Mouse (Mus musculus) kidney, postnatal 0 days (tissue): ENCODE results near the gene Rps6kc1. TPM values are rescaled to one million over a fixed set of nuclear protein-coding genes. Genes with fewer than 3 reads are reported as not detected.

Source experiments
- ATAC-seq: fragments of 200-750 bp; cut with Nextera tagmentation; replicated peaks from 2 replicates; pipeline ENCODE4 v1.8.0; 2017; ENCODE audit warnings: low read depth, moderate number of reproducible peaks, moderate TSS enrichment, moderate library complexity; ENCODE audit not compliant: low FRiP score
- DNase-seq: peaks from one replicate; pipeline ENCODE4 v3.0.0-alpha.2; 2016; ENCODE audit warnings: low spot score
- H3K27ac ChIP-seq: fragments of 300-500 bp; sonication (generic); 2 replicates; pipeline ENCODE4 v1.5.1; 2014; ENCODE audit warnings: mild to moderate bottlenecking
- H3K27me3 ChIP-seq: fragments of 300-500 bp; sonication (generic); 2 replicates; pipeline ENCODE4 v1.6.1; 2014; ENCODE audit warnings: low read length, mixed read lengths; ENCODE audit not compliant: insufficient read depth
- H3K36me3 ChIP-seq: fragments of 300-500 bp; sonication (generic); 2 replicates; pipeline ENCODE4 v1.6.1; 2014; ENCODE audit warnings: low read length, mixed read lengths; ENCODE audit not compliant: insufficient read depth
- H3K4me1 ChIP-seq: fragments of 300-500 bp; sonication (generic); replicated peaks from 2 replicates; pipeline ENCODE4 v1.6.1; 2014; ENCODE audit warnings: antibody characterized with exemption, low read length, mixed read lengths; ENCODE audit not compliant: insufficient read depth
- H3K4me2 ChIP-seq: fragments of 300-500 bp; sonication (generic); 2 replicates; pipeline ENCODE4 v1.6.1; 2014; ENCODE audit warnings: mild to moderate bottlenecking, low read length, moderate library complexity, mixed read lengths
- H3K4me3 ChIP-seq: fragments of 300-500 bp; sonication (generic); replicated peaks from 2 replicates; pipeline ENCODE4 v1.5.1; 2014; ENCODE audit warnings: low read depth, low read length
- H3K9ac ChIP-seq: fragments of 300-500 bp; sonication (generic); 2 replicates; pipeline ENCODE4 v1.6.1; 2014; ENCODE audit warnings: low read depth, low read length
- H3K9me3 ChIP-seq: fragments of 300-500 bp; sonication (generic); replicated peaks from 2 replicates; pipeline ENCODE4 v1.6.1; 2016; ENCODE audit warnings: low read length, inconsistent platforms, mixed read lengths
- CTCF ChIP-seq: IDR thresholded peaks from 2 replicates; pipeline ENCODE4 v1.5.1; 2016; ENCODE audit warnings: antibody characterized with exemption, low read depth, mild to moderate bottlenecking, moderate library complexity
- WGBS: fragments of 180-500 bp; shearing (Covaris S2); extraction: QIAGEN DNeasy Blood & Tissue Kit; methylation state at CpG from one replicate; pipeline ENCODE4 v1.1.7; 2014; 5-methylcytosine and 5-hydroxymethylcytosine counted together
- polyA plus RNA-seq: library from polyadenylated mRNA; unstranded; fragments of >200 nt; fragmentation: Nextera tagmentation; extraction: Ambion mirVana; gene quantifications from 2 replicates; pipeline ENCODE4 v1.2.1, GENCODE M21; 2015

The Rps6kc1 gene
- polyA plus RNA-seq, 1 experiment from 2014 or later = 10.2 TPM

GRCm38 (mm10) chr1:190810408-190810807 is 101.2 kb downstream of the Rps6kc1 start:
- peak; percentile 24; the same call in 1 of the 2 replicates for TF ChIP-seq CTCF
- Histone ChIP-seq H3K4me3 (no peak overlapping the region), H3K9ac (no peak overlapping the region), H3K27ac (no peak overlapping the region), H3K9me3 (no peaks in the 10 kb centered on the region), H3K36me3 (no peaks in the 10 kb centered on the region), H3K27me3 (no peaks in the 10 kb centered on the region), H3K4me2 (no peak overlapping the region), H3K4me1 (no peaks in the 10 kb centered on the region)
- ATAC-seq = no peak
- 82% methylated on average over 6 of the region's 6 CpGs for WGBS
- no peak for DNase-seq

- no peaks in the 10 kb centered on the region for H3K9me3 ChIP-seq
- H3K27ac ChIP-seq = no peak overlapping the region
- no peak overlapping the region for H3K9ac ChIP-seq
- H3K36me3 ChIP-seq = no peaks in the 10 kb centered on the region
- WGBS = 69% methylated on average over 19 of the region's 19 CpGs
- no peak overlapping the region for H3K4me3 ChIP-seq
- H3K27me3 ChIP-seq = no peaks in the 10 kb centered on the region
- H3K4me2 ChIP-seq = no peak overlapping the region
- TF ChIP-seq CTCF = no peak
- no peaks in the 10 kb centered on the region for H3K4me1 ChIP-seq
- DNase-seq = no peak
- no peak for ATAC-seq
These were observed 102.8 kb downstream of the Rps6kc1 start for GRCm38 (mm10) chr1:190808766-190809221.

GRCm38 (mm10) chr1:190806817-190807216 is 104.8 kb downstream of the Rps6kc1 start:
- no peak for ATAC-seq
- WGBS = 88% methylated on average over 8 of the region's 8 CpGs
- Histone ChIP-seq H3K4me3 (no peak overlapping the region), H3K9me3 (no peaks in the 10 kb centered on the region), H3K4me2 (no peak overlapping the region), H3K27me3 (no peaks in the 10 kb centered on the region), H3K9ac (no peak overlapping the region), H3K36me3 (no peaks in the 10 kb centered on the region), H3K27ac (no peak overlapping the region), H3K4me1 (no peaks in the 10 kb centered on the region)
- no peak for DNase-seq
- TF ChIP-seq CTCF = no peak

- Histone ChIP-seq H3K27ac (no peak overlapping the region), H3K9me3 (no peaks in the 10 kb centered on the region), H3K4me3 (no peak overlapping the region), H3K4me1 (no peaks in the 10 kb centered on the region), H3K9ac (no peak overlapping the region), H3K27me3 (no peaks in the 10 kb centered on the region), H3K36me3 (peaks cover 8% of the 10 kb centered on the region; the same call in 1 of the 2 replicates), H3K4me2 (no peak overlapping the region)
- WGBS = 87% methylated on average over 11 of the region's 11 CpGs
- ATAC-seq = no peak
- no peak for TF ChIP-seq CTCF
- DNase-seq = no peak
These were observed 112.9 kb downstream of the Rps6kc1 start for GRCm38 (mm10) chr1:190798668-190799067.

- H3K9me3 ChIP-seq = no peaks in the 10 kb centered on the region
- peaks cover 8% of the 10 kb centered on the region; the same call in 1 of the 2 replicates for H3K36me3 ChIP-seq
- no peak overlapping the region for H3K4me2 ChIP-seq
- no peak overlapping the region for H3K9ac ChIP-seq
- DNase-seq = no peak
- H3K27me3 ChIP-seq = no peaks in the 10 kb centered on the region
- no peak overlapping the region for H3K4me3 ChIP-seq
- WGBS = 62% methylated on average over 11 of the region's 11 CpGs
- ATAC-seq = no peak
- no peaks in the 10 kb centered on the region for H3K4me1 ChIP-seq
- H3K27ac ChIP-seq = no peak overlapping the region
- no peak for TF ChIP-seq CTCF
These were observed 114.0 kb downstream of the Rps6kc1 start for GRCm38 (mm10) chr1:190797483-190798058.

GRCm38 (mm10) chr1:190796745-190797482 is 114.7 kb downstream of the Rps6kc1 start:
- Histone ChIP-seq H3K9ac (no peak overlapping the region), H3K36me3 (peaks cover 8% of the 10 kb centered on the region; the same call in 1 of the 2 replicates), H3K9me3 (no peaks in the 10 kb centered on the region), H3K4me3 (no peak overlapping the region), H3K27ac (no peak overlapping the region), H3K4me2 (no peak overlapping the region), H3K4me1 (no peaks in the 10 kb centered on the region), H3K27me3 (no peaks in the 10 kb centered on the region)
- WGBS = 43% methylated on average over 7 of the region's 7 CpGs
- DNase-seq (peak; percentile 86), ATAC-seq (no peak)
- TF ChIP-seq CTCF = peak; percentile 88
